Mouse (Mus musculus) cerebellum, adult (tissue): Measurements from ENCODE around the gene Wdr70.
"Not testable (repeated sequence)": the region's sequence is repeated elsewhere in the genome, so short reads cannot be mapped to it uniquely, and the experiment has no call there.

Source experiments
- ATAC-seq: cut with Nextera tagmentation; 2 replicates; pipeline ENCODE4 v1.9.2; 2017; ENCODE audit warnings: mild to moderate bottlenecking, moderate library complexity, mixed read lengths; ENCODE audit not compliant: insufficient number of reproducible peaks, low FRiP score, low TSS enrichment

The Wdr70 gene

GRCm38 (mm10) chr15:8098774-8099749, at the start of gene Wdr70:
Wdr70 (minus strand) TSS chr15:8099209.
- ATAC-seq: peak; percentile 90

- ATAC-seq: no peak
These were observed 36.6 kb upstream of the Wdr70 start for GRCm38 (mm10) chr15:8135606-8136005.

GRCm38 (mm10) chr15:8131761-8132160, 32.8 kb upstream of the Wdr70 start:
- ATAC-seq: no peak

DNA sequence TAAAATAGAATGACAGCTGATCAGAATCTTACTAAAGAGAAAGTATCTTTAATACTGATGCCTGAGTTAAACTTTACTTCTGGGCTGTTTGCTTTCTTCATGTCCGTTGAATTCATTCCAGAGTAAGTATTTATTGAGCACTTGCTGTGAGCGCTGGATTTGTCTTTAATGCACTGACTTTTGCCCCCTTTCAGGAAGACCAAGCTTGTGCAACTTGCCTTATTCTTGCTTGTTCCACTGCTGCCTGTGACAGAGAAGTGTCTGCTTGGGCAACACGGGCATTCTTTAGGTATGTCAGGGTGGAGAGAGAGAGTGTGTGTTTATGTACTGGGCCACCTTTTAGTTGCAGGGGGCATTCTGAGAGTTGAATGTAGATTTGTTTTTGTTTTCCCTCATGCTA, 32.3 kb upstream of the Wdr70 start:
- ATAC-seq: no peak

GRCm38 (mm10) chr15:8129281-8129680, 30.3 kb upstream of the Wdr70 start:
- ATAC-seq: no peak

- no peak for ATAC-seq
These were observed 10.8 kb upstream of the Wdr70 start for GRCm38 (mm10) chr15:8109782-8110181.

GRCm38 (mm10) chr15:8108966-8109743, 10.1 kb upstream of the Wdr70 start, which contains the start of gene Nup155:
Nup155 (plus strand) TSS chr15:8109273.
- peak; percentile 98 for ATAC-seq

- no peak for ATAC-seq
These were observed 9.5 kb upstream of the Wdr70 start for GRCm38 (mm10) chr15:8108360-8108965.

DNA sequence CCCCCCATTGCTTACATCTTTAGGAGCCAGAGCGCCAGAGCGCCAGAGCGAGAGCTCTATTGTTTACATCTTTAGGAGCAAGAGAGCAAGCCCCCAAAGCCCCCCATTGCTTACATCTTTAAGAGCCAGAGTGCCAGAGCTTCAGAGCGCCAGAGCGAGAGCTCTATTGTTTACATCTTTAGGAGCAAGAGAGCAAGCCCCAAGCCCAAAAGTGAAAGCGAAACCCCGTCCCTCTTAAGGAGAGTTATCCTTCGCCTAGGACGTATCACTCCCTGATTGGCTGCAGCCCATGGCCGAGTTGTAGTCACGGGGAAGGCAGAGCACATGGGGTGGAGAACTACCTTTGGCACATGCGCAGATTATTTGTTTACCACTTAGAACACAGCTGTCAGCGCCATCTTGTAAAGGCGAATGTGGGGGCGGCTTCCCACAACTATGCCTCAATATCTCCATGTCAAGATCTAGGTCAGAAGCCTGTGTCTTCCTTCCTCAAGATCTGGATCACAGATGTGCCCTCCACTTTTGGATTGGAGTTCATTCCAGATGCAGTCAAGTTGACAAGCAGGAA, 3.0 kb upstream of the Wdr70 start:
- ATAC-seq: not testable (repeated sequence)

DNA sequence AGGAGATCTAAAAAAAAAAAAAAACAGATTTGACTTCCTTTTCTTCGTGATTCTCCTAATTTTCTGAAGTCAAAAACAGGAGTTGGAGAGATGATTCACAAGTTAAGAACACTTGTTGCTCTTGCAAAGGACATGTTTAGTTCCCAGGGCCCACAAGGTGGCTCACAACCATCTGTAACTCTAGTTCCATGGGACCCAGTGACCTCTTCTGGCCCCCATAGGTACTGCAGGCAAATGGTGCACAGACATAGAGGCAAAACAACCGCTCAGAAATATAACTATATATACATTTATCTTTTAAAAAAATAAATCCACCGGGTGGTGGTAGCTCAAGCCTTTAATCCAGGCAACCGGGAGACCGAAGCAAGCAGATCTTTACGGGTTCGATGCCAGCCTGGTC, 1.2 kb downstream of the Wdr70 start:
- ATAC-seq: no peak

GRCm38 (mm10) chr15:8092668-8093067, 6.3 kb downstream of the Wdr70 start:
- ATAC-seq: not testable (repeated sequence)

DNA sequence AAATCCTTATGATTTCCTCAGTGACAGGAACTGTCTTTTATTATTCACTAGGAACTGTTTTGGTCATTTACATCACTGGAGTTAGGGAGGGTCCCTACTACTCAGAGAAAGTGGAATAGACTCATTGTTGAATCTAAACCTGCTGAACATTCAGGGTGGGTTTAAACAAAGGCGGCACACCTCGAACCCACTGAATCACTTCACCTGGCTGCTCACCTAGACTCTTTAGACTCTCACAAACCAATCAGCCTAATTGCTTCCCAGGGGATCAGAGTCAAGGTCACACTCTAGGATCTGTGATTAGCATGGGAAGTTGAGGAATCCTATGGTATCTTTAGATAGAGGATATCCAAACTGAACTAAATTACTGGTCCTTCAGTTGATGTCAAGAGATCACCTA, 8.3 kb downstream of the Wdr70 start:
- ATAC-seq: no peak

- no peak for ATAC-seq
These were observed 10.3 kb downstream of the Wdr70 start for GRCm38 (mm10) chr15:8088715-8089114.

DNA sequence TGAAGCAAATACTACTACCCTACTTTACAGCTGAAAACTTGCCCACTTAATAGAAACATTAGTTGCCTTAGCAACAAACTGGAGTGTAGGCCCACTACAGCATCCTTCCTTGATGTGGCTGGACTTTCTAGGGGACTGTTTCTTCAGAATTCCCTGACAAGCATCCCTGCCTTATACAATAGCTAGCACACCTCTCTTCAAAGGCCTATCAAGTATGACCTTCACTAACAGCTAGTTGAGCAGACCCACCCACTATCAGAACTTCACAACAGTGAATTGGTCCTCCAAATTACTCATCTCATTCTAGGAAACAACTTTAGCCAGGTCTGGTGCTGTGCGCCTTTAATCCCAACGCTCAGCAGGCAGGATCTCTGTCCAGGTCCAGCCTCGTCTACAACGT, 11.7 kb downstream of the Wdr70 start:
- no peak for ATAC-seq

DNA sequence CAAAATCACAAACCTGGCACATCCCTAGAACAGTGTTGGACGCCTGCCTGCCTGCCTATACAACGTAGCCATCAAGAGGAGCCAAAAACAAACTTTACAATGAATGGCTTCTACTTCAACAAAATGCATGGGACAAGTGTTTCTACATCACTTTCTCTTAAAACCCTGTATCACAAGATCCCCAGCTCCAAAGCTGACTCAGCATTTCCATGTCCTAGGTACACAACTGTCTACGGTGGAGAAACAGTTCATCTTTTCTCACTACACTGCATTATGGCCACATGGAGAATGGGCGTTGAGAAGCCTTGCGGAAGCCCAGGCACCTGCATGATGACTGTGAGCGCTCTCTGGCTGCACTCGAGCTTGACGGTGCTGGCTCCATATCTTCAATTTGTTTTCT, 16.9 kb downstream of the Wdr70 start:
- ATAC-seq: no peak

DNA sequence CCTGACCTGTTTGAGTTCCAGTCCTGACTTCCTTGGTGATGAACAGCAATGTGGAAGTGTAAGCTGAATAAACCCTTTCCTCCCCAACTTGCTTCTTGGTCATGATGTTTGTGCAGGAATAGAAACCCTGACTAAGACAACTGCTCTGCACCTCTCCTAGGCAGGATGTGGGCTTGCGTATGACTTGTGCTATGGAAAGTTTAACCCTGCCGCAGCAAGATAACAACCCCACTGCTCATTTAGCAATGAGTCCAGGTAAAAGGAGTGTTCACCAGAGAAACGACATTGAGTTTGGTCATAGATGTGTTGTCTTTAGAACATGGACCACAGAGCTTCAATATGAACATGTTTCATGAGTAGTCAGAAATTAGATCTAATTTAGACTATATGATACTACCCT, 25.9 kb downstream of the Wdr70 start:
- not testable (repeated sequence) for ATAC-seq

- no peak for ATAC-seq
These were observed 33.8 kb downstream of the Wdr70 start for GRCm38 (mm10) chr15:8065221-8065620.

- no peak for ATAC-seq
These were observed 47.8 kb downstream of the Wdr70 start for GRCm38 (mm10) chr15:8051177-8051576.

DNA sequence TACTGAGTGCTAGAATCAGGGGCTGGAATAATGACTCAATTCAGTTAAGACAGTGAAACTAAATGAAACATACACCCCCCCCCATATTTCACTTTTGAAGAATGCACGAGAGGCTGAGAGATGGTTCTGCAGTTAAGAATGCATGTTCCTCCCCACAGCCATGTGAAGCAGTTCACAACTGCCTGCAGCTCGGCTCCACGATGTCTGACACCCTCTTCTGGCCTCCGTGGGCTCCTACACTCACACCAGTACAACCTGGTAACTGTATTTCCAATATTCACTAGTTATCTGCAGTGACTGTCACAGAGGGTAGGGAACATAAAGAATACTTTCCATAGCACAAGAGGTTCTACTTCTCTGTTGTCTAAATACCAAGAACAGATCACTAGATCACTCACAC, 59.2 kb downstream of the Wdr70 start:
- no peak for ATAC-seq

- no peak for ATAC-seq
These were observed 60.6 kb downstream of the Wdr70 start for GRCm38 (mm10) chr15:8038457-8038856.
